16 mouse cellular contexts compared by ENCODE assay signal in the genomic region with DNA sequence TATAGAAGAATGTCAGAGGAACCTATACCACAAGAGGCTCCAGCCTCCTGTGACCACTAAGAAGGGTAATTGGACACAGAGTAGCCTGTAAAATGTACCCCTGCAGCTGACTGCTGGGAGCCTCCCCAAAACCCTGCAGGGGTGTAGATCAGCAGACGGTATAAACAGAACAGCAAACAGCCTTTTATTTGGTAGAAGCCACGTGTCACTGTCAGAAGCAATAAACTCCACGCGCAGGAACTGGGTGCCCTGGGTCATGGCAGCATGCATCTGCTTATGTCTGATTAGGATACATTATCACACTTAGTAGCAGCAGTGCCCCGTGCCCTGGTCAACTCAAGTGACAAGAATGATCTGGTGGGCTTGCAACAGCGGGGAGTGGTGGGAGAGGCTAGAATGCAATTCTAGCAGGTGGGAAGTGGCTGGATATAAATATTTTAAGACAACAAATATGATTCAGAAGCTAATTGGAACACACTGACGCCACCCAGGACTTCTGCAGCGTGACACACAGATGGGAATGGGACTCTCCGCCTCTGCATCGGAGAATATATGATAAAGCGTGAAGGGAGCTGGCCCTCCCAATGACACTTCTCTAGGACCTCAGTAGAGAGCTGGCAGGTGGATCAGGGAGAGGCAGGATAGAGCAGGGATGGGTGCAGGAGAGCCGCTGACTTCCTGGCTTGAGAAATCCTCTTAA.
DNase-seq lines count a peak whose midpoint lies in the region; ATAC-seq lines count a peak whose summit lies in the region.
"Had no signal": no experiment of that assay in that cellular context is flagged by ENCODE, and none has a peak within 500 bp of the region (broad histone marks: within the 10 kb centered on the region; RNA-seq: fewer than 3 reads in every experiment).

No protein-coding gene starts in this region.

- no peak for ATAC-seq in monocyte, adult 5-6 weeks (replicated peaks; ENCODE audit: insufficient number of reproducible peaks, low FRiP score, low TSS enrichment, poor library complexity, severe bottlenecking)
- ATAC-seq: inflammation-experienced regulatory T-cells, adult 6 months had no signal

- intact Hi-C loops in left cerebral cortex, postnatal 4 days (cut with DNase I): no loop called here
- intact Hi-C loops in left cerebral cortex, postnatal 10 days (cut with DNase I): no loop called here

- peak; percentile 48 to 52 for DNase-seq in cerebellum, postnatal 25 days
- DNase-seq in cerebellum, adult 18-20 months: no peak
- peak; percentile 13 for DNase-seq in left cerebral cortex, postnatal 4 days
- no peak for DNase-seq in left cerebral cortex, postnatal 10 days (ENCODE audit: extremely low spot score in 1 of 2, low spot score in 2 of 2)
- DNase-seq in right cerebral cortex, adult 2 months (ENCODE audit: low spot score in 2 of 2): peak; percentile 58 to 60
- DNase-seq in right cerebral cortex, postnatal 4 days: no peak
- DNase-seq in right cerebral cortex, postnatal 25 days: peak; percentile 11
- DNase-seq: adrenal gland, adult 2 months; embryo, embryonic 11 days; gastrocnemius, adult 2 months; kidney, adult 18-20 months; kidney, postnatal 4 days; liver; lung, postnatal 4 days had no signal

Comparison
In these comparisons a context has a peak if more than half of its experiments do, and no peak if none do; other contexts are left out.
1. DNase-seq: peak in cerebellum, postnatal 25 days (2 of 2), left cerebral cortex, postnatal 4 days (single experiment), right cerebral cortex, adult 2 months (2 of 2) and right cerebral cortex, postnatal 25 days (single experiment); none in cerebellum, adult 18-20 months (0 of 2), left cerebral cortex, postnatal 10 days (0 of 2) and right cerebral cortex, postnatal 4 days (single experiment).